Mouse (Mus musculus) cortical plate, adult 2 months (tissue): ENCODE data around the gene Slc17a5.

Source experiments
- CTCF ChIP-seq: fragments of 200-500 bp; IDR thresholded peaks from 2 replicates; pipeline ENCODE4 v1.5.1; 2011; ENCODE audit warnings: mild to moderate bottlenecking, control low read depth, low read length; ENCODE audit not compliant: insufficient read depth; ENCODE audit errors: extremely low read depth
- POLR2A ChIP-seq: fragments of 200-500 bp; IDR thresholded peaks from 2 replicates; pipeline ENCODE4 v1.6.1; 2011; ENCODE audit warnings: mild to moderate bottlenecking, low read length, control low read depth; ENCODE audit not compliant: insufficient read depth; ENCODE audit errors: extremely low read depth

DNA sequence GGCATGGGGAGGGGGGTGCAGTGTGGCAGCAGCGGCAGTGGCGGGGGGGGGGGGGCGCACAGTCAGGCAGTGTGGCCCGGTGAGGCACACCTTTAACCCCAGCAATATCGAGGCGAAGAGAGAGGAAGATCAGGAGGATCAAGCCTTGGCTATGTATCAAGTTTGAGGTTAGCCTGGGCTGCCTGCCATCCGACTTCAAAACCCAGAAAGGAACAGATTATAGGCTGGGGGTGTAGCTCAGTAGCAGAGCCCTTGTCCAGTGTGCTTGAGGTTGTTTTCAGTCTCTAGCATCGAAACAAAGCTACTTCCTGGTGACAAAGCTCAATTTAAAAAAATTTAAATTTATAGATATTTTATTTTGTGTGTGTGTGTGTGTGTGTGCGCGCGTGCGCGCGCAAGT is 46.1 kb downstream of the Slc17a5 start:
- no peak for TF ChIP-seq POLR2A
- no peak for TF ChIP-seq CTCF
